Mouse (Mus musculus) testis, adult 2 months (tissue): ENCODE measurements at regions not wholly inside any gene's neighbourhood (a gene's known extent, or its start where the extent isn't known, plus 50 kb on each side); places are given as distances from the start of the nearest gene placed in this dataset.

Experiments
- CTCF ChIP-seq: fragments of 200-500 bp; IDR thresholded peaks from 2 replicates; pipeline ENCODE4 v1.5.1; 2012; ENCODE audit warnings: low read depth, mild to moderate bottlenecking, inconsistent platforms, low read length, moderate library complexity; ENCODE audit not compliant: control insufficient read depth, insufficient read depth, insufficient replicate concordance
- POLR2A ChIP-seq: fragments of 200-500 bp; IDR thresholded peaks from 2 replicates; pipeline ENCODE4 v1.6.1; 2012; ENCODE audit warnings: low read depth, mild to moderate bottlenecking, inconsistent platforms, low read length, moderate library complexity; ENCODE audit not compliant: control insufficient read depth

- TF ChIP-seq POLR2A (no peak), CTCF (no peak)
Observed at GRCm38 (mm10) chr13:72120911-72121553, 157.5 kb upstream of the Irx1 start.
